Mouse (Mus musculus) lung, postnatal 10 days (tissue): ENCODE results near the gene Nap1l1.
"Not testable (repeated sequence)": the region's sequence is repeated elsewhere in the genome, so short reads cannot be mapped to it uniquely, and the experiment has no call there.

Experiments used
- DNase-seq: peaks from one replicate; pipeline ENCODE4 v3.0.0; 2021

Gene Nap1l1

GRCm38 (mm10) chr10:111472686-111473510 is at the start of gene Nap1l1:
TSS of gene Nap1l1 (plus strand) at chr10:111473223.
- DNase-seq: peak; percentile 98

- DNase-seq: no peak
These were observed 46.5 kb upstream of the Nap1l1 start for GRCm38 (mm10) chr10:111426491-111426890.

GRCm38 (mm10) chr10:111433502-111433901 is 39.5 kb upstream of the Nap1l1 start:
- DNase-seq: no peak

GRCm38 (mm10) chr10:111441034-111441440 is 32.0 kb upstream of the Nap1l1 start:
- DNase-seq: no peak

- DNase-seq: no peak
These were observed 28.8 kb upstream of the Nap1l1 start for GRCm38 (mm10) chr10:111444199-111444598.

GRCm38 (mm10) chr10:111445939-111446671 is 26.9 kb upstream of the Nap1l1 start:
- DNase-seq: no peak

GRCm38 (mm10) chr10:111446672-111447008 is 26.4 kb upstream of the Nap1l1 start:
- DNase-seq: not testable (repeated sequence)

GRCm38 (mm10) chr10:111449662-111450061 is 23.4 kb upstream of the Nap1l1 start:
- DNase-seq: not testable (repeated sequence)

- DNase-seq: no peak
These were observed 21.2 kb upstream of the Nap1l1 start for GRCm38 (mm10) chr10:111451683-111452322.

GRCm38 (mm10) chr10:111452426-111452825 is 20.6 kb upstream of the Nap1l1 start:
- DNase-seq: no peak

- DNase-seq: no peak
These were observed 18.2 kb upstream of the Nap1l1 start for GRCm38 (mm10) chr10:111454698-111455308.

- no peak for DNase-seq
These were observed 14.9 kb upstream of the Nap1l1 start for GRCm38 (mm10) chr10:111458088-111458487.

GRCm38 (mm10) chr10:111459040-111459439 is 14.0 kb upstream of the Nap1l1 start:
- peak; percentile 16 for DNase-seq

- DNase-seq: no peak
These were observed 13.1 kb upstream of the Nap1l1 start for GRCm38 (mm10) chr10:111459874-111460273.

GRCm38 (mm10) chr10:111460381-111460780 is 12.6 kb upstream of the Nap1l1 start:
- DNase-seq: peak; percentile 63

- no peak for DNase-seq
These were observed 8.2 kb upstream of the Nap1l1 start for GRCm38 (mm10) chr10:111464833-111465232.

- DNase-seq: no peak
These were observed 7.6 kb upstream of the Nap1l1 start for GRCm38 (mm10) chr10:111465409-111465808.

- no peak for DNase-seq
These were observed 1.9 kb upstream of the Nap1l1 start for GRCm38 (mm10) chr10:111471166-111471565.

- DNase-seq: peak; percentile 56
These were observed 718 bp downstream of the Nap1l1 start for GRCm38 (mm10) chr10:111473511-111474371.

GRCm38 (mm10) chr10:111476301-111476700 is 3.3 kb downstream of the Nap1l1 start:
- no peak for DNase-seq

GRCm38 (mm10) chr10:111476989-111477510 is 4.0 kb downstream of the Nap1l1 start:
- DNase-seq: no peak

- no peak for DNase-seq
These were observed 6.6 kb downstream of the Nap1l1 start for GRCm38 (mm10) chr10:111479599-111479998.
